In the genomic region with DNA sequence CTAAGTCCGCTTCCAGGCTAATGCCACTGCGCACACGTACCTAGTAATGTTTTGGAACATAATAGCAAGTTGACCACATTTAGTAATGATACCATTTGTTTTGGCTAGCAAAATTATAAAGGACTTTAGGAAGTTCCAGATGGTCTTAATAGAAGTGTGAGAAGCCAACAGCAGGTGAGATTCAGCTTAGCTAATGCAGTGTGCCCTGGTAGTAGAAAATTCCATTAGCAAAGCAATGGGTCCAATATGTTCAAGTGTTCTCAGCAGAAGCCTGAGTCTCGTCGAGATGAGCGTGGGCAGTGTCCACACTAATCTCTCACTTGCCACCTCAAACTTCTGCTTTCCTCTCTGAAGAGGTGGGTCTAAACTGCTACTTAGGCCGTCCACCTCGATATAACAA, we compare ENCODE assay signal across 27 mouse cellular contexts.
"Had no signal": no experiment of that assay in that cellular context is flagged by ENCODE, and none has a peak within 500 bp of the region (broad histone marks: within the 10 kb centered on the region; RNA-seq: fewer than 3 reads in every experiment).

No protein-coding gene starts in this region.

- ATAC-seq: hindbrain, embryonic 16.5 days; inflammation-experienced regulatory T-cells, adult 6 months; intestine, embryonic 15.5 days; intestine, postnatal 0 days had no signal

- H3K27me3 ChIP-seq: heart, embryonic 12.5 days; hindbrain, embryonic 12.5 days; intestine, embryonic 15.5 days; limb, embryonic 12.5 days; liver, embryonic 13.5 days had no signal

- H3K9me3 ChIP-seq: heart, embryonic 10.5 days; heart, embryonic 12.5 days; hindbrain, embryonic 10.5 days; hindbrain, embryonic 12.5 days; intestine, embryonic 15.5 days; limb, embryonic 10.5 days; limb, embryonic 12.5 days; liver, embryonic 13.5 days had no signal

- H3K36me3 ChIP-seq: heart, embryonic 12.5 days; intestine, embryonic 15.5 days; liver, embryonic 13.5 days had no signal

- H3K27ac ChIP-seq: gastrocnemius, adult 2 months; heart, embryonic 10.5 days; hindbrain, embryonic 10.5 days; hindbrain, embryonic 12.5 days; hindbrain, embryonic 14.5 days; intestine, embryonic 15.5 days; layer of hippocampus, adult 2 months; left cerebral cortex, adult 2 months; limb, embryonic 10.5 days; limb, embryonic 12.5 days; liver, embryonic 13.5 days had no signal

- H3K4me3 ChIP-seq: gastrocnemius, adult 2 months; heart, embryonic 10.5 days; heart, embryonic 12.5 days; hindbrain, embryonic 10.5 days; hindbrain, embryonic 12.5 days; intestine, embryonic 15.5 days; layer of hippocampus, adult 2 months; left cerebral cortex, adult 2 months; limb, embryonic 10.5 days; limb, embryonic 12.5 days; liver, embryonic 13.5 days had no signal

- H3K4me2 ChIP-seq: heart, embryonic 12.5 days; hindbrain, embryonic 12.5 days; hindbrain, embryonic 14.5 days; intestine, embryonic 15.5 days; limb, embryonic 12.5 days; liver, embryonic 11.5 days; liver, embryonic 13.5 days had no signal

- H3K9ac ChIP-seq: heart, embryonic 12.5 days; hindbrain, embryonic 12.5 days; hindbrain, embryonic 14.5 days; intestine, embryonic 15.5 days; limb, embryonic 12.5 days; liver, embryonic 13.5 days had no signal

- H3K4me1 ChIP-seq: limb, embryonic 10.5 days; limb, embryonic 12.5 days had no signal

- DNase-seq: gastrocnemius, adult 2 months; gastrocnemius, postnatal 10 days; gastrocnemius, postnatal 25 days; heart, adult 18-20 months; heart, postnatal 10 days; heart, postnatal 4 days; kidney, adult 18-20 months; kidney, adult 8-10 months; kidney, postnatal 10 days; kidney, postnatal 25 days; kidney, postnatal 4 days; liver; liver, embryonic 13.5 days had no signal
